Mouse (Mus musculus): ENCODE results near the gene Snca. TPM values are rescaled to one million over a fixed set of nuclear protein-coding genes. Genes with fewer than 3 reads are reported as not detected.

Gene Snca
- total and polyA plus RNA-seq, 3 experiments: 3.0 to 162 (median 26.0) TPM

DNA sequence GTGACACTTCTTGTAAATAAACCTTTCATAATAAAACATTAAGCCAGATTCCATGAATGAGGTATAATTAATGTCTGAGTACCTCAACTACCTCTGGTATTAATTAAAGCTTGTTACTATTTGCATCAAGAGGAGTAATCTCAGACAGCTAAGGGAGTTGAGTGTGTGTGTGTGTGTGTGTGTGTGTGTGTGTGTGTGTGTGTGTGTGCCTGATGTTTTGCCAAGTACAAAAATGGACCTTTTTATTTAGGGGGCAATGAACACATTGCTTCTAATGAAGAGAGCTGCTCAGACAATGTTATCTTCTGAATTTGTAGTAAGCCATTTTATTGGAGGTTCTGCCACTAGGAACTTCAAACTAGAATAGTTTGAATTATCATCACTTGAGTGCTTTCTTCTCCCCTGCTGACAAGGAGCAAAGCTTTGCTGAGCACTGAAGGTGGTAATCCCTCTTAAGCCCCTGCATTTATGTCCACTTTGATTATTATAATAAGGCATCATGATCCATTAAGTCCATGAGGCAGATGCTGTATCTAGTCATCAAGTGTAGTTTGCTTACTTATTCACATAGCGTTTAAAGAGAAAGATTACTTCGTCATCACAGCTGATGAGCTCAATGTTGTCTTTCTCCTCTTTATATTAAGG, 88.1 kb downstream of the Snca start:
- H3K36me3 ChIP-seq (replicated peaks): peaks cover 7% of the 10 kb centered on the region
- DNase-seq (ENCODE audit: low spot score) (no peak), ATAC-seq (ENCODE audit: extremely low read depth, insufficient number of reproducible peaks, low FRiP score, poor library complexity, severe bottlenecking) (no peak)
- no peak overlapping the region for H3K4me3 ChIP-seq (ENCODE audit: low read depth, low read length)
- H3K4me1 ChIP-seq (ENCODE audit: insufficient read depth, low read depth, low read length): no peaks in the 10 kb centered on the region
- no peaks in the 10 kb centered on the region for H3K9me3 ChIP-seq (replicated peaks)
- no peak for TF ChIP-seq TAL1 (conservative IDR thresholded peaks at IDR 0.05; ENCODE audit: low read depth, low read length)
- no peak for TF ChIP-seq GATA1 (IDR thresholded peaks at IDR 0.05; ENCODE audit: borderline replicate concordance, low read length)
- no peak for TF ChIP-seq GATA2 (IDR thresholded peaks at IDR 0.05; ENCODE audit: borderline replicate concordance, low read depth, low read length)
- TF ChIP-seq CTCF (IDR thresholded peaks at IDR 0.05; ENCODE audit: low read depth, low read length): no peak
- no peak for TF ChIP-seq POLR2AphosphoS5 (IDR thresholded peaks at IDR 0.05; ENCODE audit: insufficient replicate concordance, low read depth, low read length)
- H3K27me3 ChIP-seq (ENCODE audit: insufficient read depth, low read length): no peaks in the 10 kb centered on the region

DNA sequence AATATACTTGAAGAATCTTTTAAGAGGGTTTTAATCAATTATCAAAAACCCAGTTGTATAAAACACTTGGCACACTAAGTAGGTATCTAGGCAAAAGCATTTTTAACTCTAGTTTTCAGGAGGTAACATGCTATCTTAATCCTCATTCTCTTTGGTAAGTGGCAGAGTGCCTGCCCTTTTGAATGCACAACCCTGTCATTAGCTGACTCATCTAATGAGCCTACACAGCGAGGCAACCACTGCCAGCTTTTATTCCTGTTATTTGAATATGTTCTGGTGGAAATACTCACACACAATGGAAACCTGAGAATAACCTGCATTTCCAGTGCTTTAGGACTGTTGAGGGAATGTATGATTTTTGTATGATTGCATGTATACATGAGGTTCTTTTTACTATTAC, 89.9 kb downstream of the Snca start:
- no peak overlapping the region for H3K4me3 ChIP-seq (ENCODE audit: low read depth, low read length)
- H3K9me3 ChIP-seq (replicated peaks): no peaks in the 10 kb centered on the region
- H3K4me1 ChIP-seq (ENCODE audit: insufficient read depth, low read depth, low read length): no peaks in the 10 kb centered on the region
- ATAC-seq (ENCODE audit: extremely low read depth, insufficient number of reproducible peaks, low FRiP score, poor library complexity, severe bottlenecking): no peak
- no peaks in the 10 kb centered on the region for H3K27me3 ChIP-seq (ENCODE audit: insufficient read depth, low read length)
- H3K36me3 ChIP-seq (replicated peaks): peaks cover 2% of the 10 kb centered on the region
- no peak for DNase-seq (ENCODE audit: low spot score)
- TF ChIP-seq GATA2 (IDR thresholded peaks at IDR 0.05; ENCODE audit: borderline replicate concordance, low read depth, low read length) (no peak), TAL1 (conservative IDR thresholded peaks at IDR 0.05; ENCODE audit: low read depth, low read length) (no peak), CTCF (IDR thresholded peaks at IDR 0.05; ENCODE audit: low read depth, low read length) (no peak), GATA1 (IDR thresholded peaks at IDR 0.05; ENCODE audit: borderline replicate concordance, low read length) (no peak), POLR2AphosphoS5 (IDR thresholded peaks at IDR 0.05; ENCODE audit: insufficient replicate concordance, low read depth, low read length) (no peak)

DNA sequence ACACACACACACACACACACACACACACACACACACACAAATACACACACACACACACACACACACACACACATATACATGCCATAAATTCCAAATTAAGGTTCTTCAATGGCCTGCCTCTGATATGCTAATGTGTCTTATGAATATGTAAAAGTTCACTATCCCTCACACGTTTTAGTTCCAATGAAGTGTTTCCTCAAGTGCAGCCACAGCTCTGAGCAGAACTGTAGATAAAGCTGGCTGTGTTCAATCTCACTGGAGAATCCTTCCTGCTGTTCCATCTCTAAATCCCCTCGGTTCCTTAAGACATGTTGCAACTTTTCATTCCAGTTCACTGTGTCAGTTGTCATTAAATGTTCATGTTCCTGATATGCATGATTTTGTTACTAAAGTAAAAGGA, 98.5 kb downstream of the Snca start:
- TF ChIP-seq GATA2 (IDR thresholded peaks at IDR 0.05; ENCODE audit: borderline replicate concordance, low read depth, low read length): no peak
- no peak for TF ChIP-seq TAL1 (conservative IDR thresholded peaks at IDR 0.05; ENCODE audit: low read depth, low read length)
- TF ChIP-seq GATA1 (IDR thresholded peaks at IDR 0.05; ENCODE audit: borderline replicate concordance, low read length): no peak
- TF ChIP-seq CTCF (IDR thresholded peaks at IDR 0.05; ENCODE audit: low read depth, low read length): no peak
- no peak for TF ChIP-seq POLR2AphosphoS5 (IDR thresholded peaks at IDR 0.05; ENCODE audit: insufficient replicate concordance, low read depth, low read length)
- Histone ChIP-seq H3K36me3 (replicated peaks) (peaks cover 3% of the 10 kb centered on the region), H3K9me3 (replicated peaks) (no peaks in the 10 kb centered on the region), H3K4me1 (ENCODE audit: insufficient read depth, low read depth, low read length) (peaks cover 15% of the 10 kb centered on the region), H3K27me3 (ENCODE audit: insufficient read depth, low read length) (no peaks in the 10 kb centered on the region), H3K4me3 (ENCODE audit: low read depth, low read length) (no peak overlapping the region)
- DNase-seq (ENCODE audit: low spot score) (no peak), ATAC-seq (ENCODE audit: extremely low read depth, insufficient number of reproducible peaks, low FRiP score, poor library complexity, severe bottlenecking) (no peak)

DNA sequence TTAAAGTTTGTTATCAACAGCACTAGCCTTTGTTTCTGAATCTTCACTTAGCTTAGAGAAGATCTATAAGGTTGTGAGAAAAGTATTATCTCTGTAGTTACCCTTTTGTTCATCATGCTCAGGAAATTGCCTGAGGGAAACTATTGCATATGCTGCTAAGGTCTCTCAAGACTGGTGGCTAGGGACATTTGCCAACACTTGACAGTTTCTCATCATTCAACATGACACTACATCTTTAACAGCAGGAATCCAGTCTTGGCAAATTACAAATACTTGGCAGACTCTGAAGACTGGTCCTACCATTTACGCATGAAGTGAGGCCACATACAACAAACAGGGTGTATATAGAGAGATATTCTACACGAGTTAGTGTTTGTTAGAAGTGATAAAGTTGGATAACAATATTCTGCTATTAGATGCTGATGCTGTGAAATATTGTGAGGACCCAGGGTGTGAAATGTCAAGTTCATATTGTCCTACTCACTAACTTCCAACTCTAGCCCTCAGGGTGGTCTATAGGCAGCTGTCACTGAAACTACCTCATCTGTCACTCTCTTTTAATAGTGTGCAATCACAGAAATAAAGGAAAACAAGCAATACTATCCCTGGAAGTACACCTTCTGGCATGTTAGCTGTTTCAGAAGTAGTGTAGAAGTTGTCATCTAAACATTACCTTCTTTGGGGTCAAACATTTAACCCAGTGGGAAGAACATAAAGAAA, 105.4 kb downstream of the Snca start:
- Histone ChIP-seq H3K4me3 (ENCODE audit: low read depth, low read length) (no peak overlapping the region), H3K4me1 (ENCODE audit: insufficient read depth, low read depth, low read length) (no peaks in the 10 kb centered on the region), H3K9me3 (replicated peaks) (no peaks in the 10 kb centered on the region), H3K36me3 (replicated peaks) (no peaks in the 10 kb centered on the region), H3K27me3 (ENCODE audit: insufficient read depth, low read length) (no peaks in the 10 kb centered on the region)
- DNase-seq (ENCODE audit: low spot score): no peak
- ATAC-seq (ENCODE audit: extremely low read depth, insufficient number of reproducible peaks, low FRiP score, poor library complexity, severe bottlenecking): no peak
- TF ChIP-seq POLR2AphosphoS5 (IDR thresholded peaks at IDR 0.05; ENCODE audit: insufficient replicate concordance, low read depth, low read length): no peak
- TF ChIP-seq GATA2 (IDR thresholded peaks at IDR 0.05; ENCODE audit: borderline replicate concordance, low read depth, low read length): no peak
- TF ChIP-seq CTCF (IDR thresholded peaks at IDR 0.05; ENCODE audit: low read depth, low read length): no peak
- no peak for TF ChIP-seq TAL1 (conservative IDR thresholded peaks at IDR 0.05; ENCODE audit: low read depth, low read length)
- TF ChIP-seq GATA1 (IDR thresholded peaks at IDR 0.05; ENCODE audit: borderline replicate concordance, low read length): no peak

DNA sequence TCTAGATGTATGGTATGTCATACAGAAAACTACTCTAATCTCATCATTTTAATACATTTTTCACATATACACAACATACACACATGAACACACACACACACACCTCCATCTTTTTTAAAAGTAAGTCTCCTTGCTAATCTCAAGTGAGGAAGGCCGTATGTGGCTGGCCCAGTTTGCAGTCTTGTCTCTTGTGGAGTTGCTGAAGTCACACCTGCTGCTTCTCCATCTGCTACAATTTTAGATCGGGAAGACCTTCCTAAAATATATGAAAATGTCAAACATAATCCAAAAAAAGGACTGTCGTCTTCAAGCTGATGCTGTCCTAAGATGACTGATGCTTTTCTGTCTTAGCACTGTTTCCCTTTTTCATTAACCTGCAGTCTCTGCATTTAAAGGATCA, 112.1 kb downstream of the Snca start:
- TF ChIP-seq POLR2AphosphoS5 (IDR thresholded peaks at IDR 0.05; ENCODE audit: insufficient replicate concordance, low read depth, low read length): no peak
- no peak for TF ChIP-seq CTCF (IDR thresholded peaks at IDR 0.05; ENCODE audit: low read depth, low read length)
- no peak for TF ChIP-seq GATA1 (IDR thresholded peaks at IDR 0.05; ENCODE audit: borderline replicate concordance, low read length)
- Histone ChIP-seq H3K36me3 (replicated peaks) (no peaks in the 10 kb centered on the region), H3K27me3 (ENCODE audit: insufficient read depth, low read length) (no peaks in the 10 kb centered on the region), H3K4me3 (ENCODE audit: low read depth, low read length) (no peak overlapping the region), H3K4me1 (ENCODE audit: insufficient read depth, low read depth, low read length) (no peaks in the 10 kb centered on the region), H3K9me3 (replicated peaks) (no peaks in the 10 kb centered on the region)
- no peak for DNase-seq (ENCODE audit: low spot score)
- no peak for ATAC-seq (ENCODE audit: extremely low read depth, insufficient number of reproducible peaks, low FRiP score, poor library complexity, severe bottlenecking)

DNA sequence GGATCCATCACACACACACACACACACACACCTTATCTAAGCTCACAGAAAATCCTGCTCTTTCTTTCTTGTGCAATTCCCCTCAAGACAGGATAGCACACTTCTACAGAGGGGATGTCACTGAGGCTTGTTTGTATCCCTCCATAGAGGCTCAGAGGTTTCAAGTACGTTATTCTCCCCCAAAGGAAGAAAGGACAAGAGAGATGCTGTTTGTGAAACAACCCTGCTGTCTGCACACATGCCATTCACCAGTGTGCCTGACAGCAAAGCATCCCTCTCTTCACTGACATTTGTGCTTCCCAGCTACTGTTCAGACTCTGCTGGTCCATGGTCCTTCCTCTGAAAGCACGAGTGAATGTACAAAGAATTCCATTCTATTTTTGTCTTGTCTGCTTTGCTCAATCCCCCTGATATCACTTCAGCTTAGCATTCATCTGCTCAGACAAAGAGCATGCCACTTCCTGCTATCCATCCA, 119.6 kb downstream of the Snca start:
- no peaks in the 10 kb centered on the region for H3K9me3 ChIP-seq (replicated peaks)
- H3K4me3 ChIP-seq (ENCODE audit: low read depth, low read length): no peak overlapping the region
- DNase-seq (ENCODE audit: low spot score) (no peak), ATAC-seq (ENCODE audit: extremely low read depth, insufficient number of reproducible peaks, low FRiP score, poor library complexity, severe bottlenecking) (no peak)
- no peaks in the 10 kb centered on the region for H3K36me3 ChIP-seq (replicated peaks)
- no peaks in the 10 kb centered on the region for H3K4me1 ChIP-seq (ENCODE audit: insufficient read depth, low read depth, low read length)
- TF ChIP-seq GATA2 (IDR thresholded peaks at IDR 0.05; ENCODE audit: borderline replicate concordance, low read depth, low read length) (no peak), GATA1 (IDR thresholded peaks at IDR 0.05; ENCODE audit: borderline replicate concordance, low read length) (no peak)
- no peaks in the 10 kb centered on the region for H3K27me3 ChIP-seq (ENCODE audit: insufficient read depth, low read length)
